Mouse (Mus musculus) intestine, postnatal 0 days (tissue): ENCODE data around the gene Galns. TPM values are rescaled to one million over a fixed set of nuclear protein-coding genes. Genes with fewer than 3 reads are reported as not detected.
"Not testable (repeated sequence)": the region's sequence is repeated elsewhere in the genome, so short reads cannot be mapped to it uniquely, and the experiment has no call there.

Experiments used
- ATAC-seq: fragments of 200-750 bp; cut with Nextera tagmentation; 2 replicates; pipeline ENCODE4 v1.8.0; 2017; ENCODE audit warnings: mild to moderate bottlenecking, moderate TSS enrichment, moderate library complexity
- H3K27ac ChIP-seq: fragments of 300-500 bp; sonication (generic); 2 replicates; pipeline ENCODE4 v1.5.1; 2014; ENCODE audit warnings: mild to moderate bottlenecking, low read depth, low read length, moderate library complexity
- H3K27me3 ChIP-seq: fragments of 300-500 bp; sonication (generic); replicated peaks from 2 replicates; pipeline ENCODE4 v1.6.1; 2014; ENCODE audit warnings: low read length, mixed read lengths; ENCODE audit not compliant: control insufficient read depth, insufficient read depth
- H3K36me3 ChIP-seq: fragments of 300-500 bp; sonication (generic); 2 replicates; pipeline ENCODE4 v1.6.1; 2014; ENCODE audit warnings: mild to moderate bottlenecking, moderate library complexity; ENCODE audit not compliant: control insufficient read depth, insufficient read depth
- H3K4me1 ChIP-seq: fragments of 300-500 bp; sonication (generic); replicated peaks from 2 replicates; pipeline ENCODE4 v1.6.1; 2014; ENCODE audit warnings: antibody characterized with exemption, low read length, mixed read lengths; ENCODE audit not compliant: control insufficient read depth, insufficient read depth
- H3K4me2 ChIP-seq: fragments of 300-500 bp; sonication (generic); replicated peaks from 2 replicates; pipeline ENCODE4 v1.6.1; 2014; ENCODE audit warnings: low read depth, mild to moderate bottlenecking, moderate library complexity
- H3K4me3 ChIP-seq: fragments of 300-500 bp; sonication (generic); 2 replicates; pipeline ENCODE4 v1.5.1; 2014; ENCODE audit warnings: low read depth, low read length
- H3K9ac ChIP-seq: fragments of 300-500 bp; sonication (generic); 2 replicates; pipeline ENCODE4 v1.6.1; 2014; ENCODE audit warnings: mild to moderate bottlenecking, low read depth, low read length
- H3K9me3 ChIP-seq: fragments of 300-500 bp; sonication (generic); 2 replicates; pipeline ENCODE4 v1.6.1; 2016; ENCODE audit warnings: mixed run types; ENCODE audit not compliant: control insufficient read depth
- CTCF ChIP-seq: sonication (generic); IDR thresholded peaks from 2 replicates; pipeline ENCODE4 v1.5.1; 2016; ENCODE audit warnings: low read depth, mild to moderate bottlenecking, control low read depth, antibody characterized with exemption, moderate library complexity
- WGBS: fragments of 180-500 bp; shearing (Covaris S2); extraction: QIAGEN DNeasy Blood & Tissue Kit; methylation state at CpG from one replicate; pipeline ENCODE4 v1.1.7; 2014; 5-methylcytosine and 5-hydroxymethylcytosine counted together
- polyA plus RNA-seq: library from polyadenylated mRNA; unstranded; fragments of >200 nt; fragmentation: Nextera tagmentation; extraction: Ambion mirVana; gene quantifications from 2 replicates; pipeline ENCODE4 v1.2.1, GENCODE M21; 2015

Galns gene
- polyA plus RNA-seq, 1 experiment from 2014 or later = 58.1 TPM

- Histone ChIP-seq H3K27me3 (no peaks in the 10 kb centered on the region), H3K27ac (peak overlapping the region; percentile 88), H3K9me3 (no peaks in the 10 kb centered on the region), H3K4me2 (no peak overlapping the region; the same call in 1 of the 2 replicates), H3K4me1 (peaks cover 13% of the 10 kb centered on the region; the same call in 1 of the 2 replicates), H3K36me3 (peaks cover 40% of the 10 kb centered on the region), H3K4me3 (no peak overlapping the region), H3K9ac (peak overlapping the region; percentile 27; the same call in 1 of the 2 replicates)
- ATAC-seq = no peak; the same call in 1 of the 2 replicates
- WGBS = 17% methylated on average over 3 of the region's 3 CpGs
- TF ChIP-seq CTCF = no peak
Measured at GRCm38 (mm10) chr8:122574264-122574663, 37.0 kb downstream of the Galns start.

- Histone ChIP-seq H3K4me3 (no peak overlapping the region), H3K27ac (peak overlapping the region; percentile 88), H3K27me3 (no peaks in the 10 kb centered on the region), H3K9me3 (no peaks in the 10 kb centered on the region), H3K4me1 (peaks cover 13% of the 10 kb centered on the region), H3K9ac (no peak overlapping the region), H3K4me2 (no peak overlapping the region), H3K36me3 (peaks cover 40% of the 10 kb centered on the region)
- ATAC-seq = no peak
- TF ChIP-seq CTCF = no peak
- WGBS = 56% methylated on average over 9 of the region's 9 CpGs
Measured at GRCm38 (mm10) chr8:122573577-122573976, 37.7 kb downstream of the Galns start.

- 50% methylated on average over 4 of the region's 4 CpGs for WGBS
- not testable (repeated sequence) for ATAC-seq, H3K4me2 ChIP-seq, H3K4me3 ChIP-seq, H3K9me3 ChIP-seq, H3K9ac ChIP-seq, H3K27me3 ChIP-seq
- Histone ChIP-seq H3K27ac (peak overlapping the region; percentile 88), H3K4me1 (peaks cover 13% of the 10 kb centered on the region), H3K36me3 (peaks cover 40% of the 10 kb centered on the region)
Measured at GRCm38 (mm10) chr8:122573176-122573575, 38.1 kb downstream of the Galns start.

GRCm38 (mm10) chr8:122572751-122573150 is 38.5 kb downstream of the Galns start:
- Histone ChIP-seq H3K36me3 (peaks cover 40% of the 10 kb centered on the region), H3K4me2 (no peak overlapping the region), H3K4me1 (peaks cover 13% of the 10 kb centered on the region), H3K4me3 (no peak overlapping the region), H3K9me3 (no peaks in the 10 kb centered on the region), H3K27ac (peak overlapping the region; percentile 88), H3K27me3 (no peaks in the 10 kb centered on the region), H3K9ac (no peak overlapping the region)
- 57% methylated on average over 3 of the region's 3 CpGs for WGBS
- TF ChIP-seq CTCF = no peak
- no peak for ATAC-seq

- peaks cover 40% of the 10 kb centered on the region for H3K36me3 ChIP-seq
- TF ChIP-seq CTCF = no peak
- ATAC-seq = no peak
- no peak overlapping the region for H3K4me3 ChIP-seq
- H3K27ac ChIP-seq = peak overlapping the region; percentile 88; the same call in 1 of the 2 replicates
- H3K9ac ChIP-seq = no peak overlapping the region
- 77% methylated on average over 17 of the region's 17 CpGs for WGBS
- no peaks in the 10 kb centered on the region for H3K9me3 ChIP-seq
- no peaks in the 10 kb centered on the region for H3K27me3 ChIP-seq
- peaks cover 17% of the 10 kb centered on the region for H3K4me1 ChIP-seq
- no peak overlapping the region for H3K4me2 ChIP-seq
Measured at GRCm38 (mm10) chr8:122571750-122572267, 39.5 kb downstream of the Galns start.

- Histone ChIP-seq H3K4me1 (peaks cover 20% of the 10 kb centered on the region; the same call in 1 of the 2 replicates), H3K27ac (no peak overlapping the region; the same call in 1 of the 2 replicates), H3K9ac (no peak overlapping the region), H3K4me2 (no peak overlapping the region), H3K27me3 (no peaks in the 10 kb centered on the region), H3K9me3 (no peaks in the 10 kb centered on the region), H3K4me3 (no peak overlapping the region), H3K36me3 (peaks cover 40% of the 10 kb centered on the region)
- ATAC-seq = no peak
- 89% methylated on average over 11 of the region's 11 CpGs for WGBS
- no peak for TF ChIP-seq CTCF
Measured at GRCm38 (mm10) chr8:122571153-122571552, 40.1 kb downstream of the Galns start.
